Mouse (Mus musculus) liver, postnatal 0 days (tissue): Measurements from ENCODE around the gene Gm9922. TPM values are rescaled to one million over a fixed set of nuclear protein-coding genes. Genes with fewer than 3 reads are reported as not detected.

ENCODE experiments used
- ATAC-seq: fragments of 200-750 bp; cut with Nextera tagmentation; 2 replicates; pipeline ENCODE4 v1.8.0; 2017; ENCODE audit warnings: mild to moderate bottlenecking, moderate library complexity
- DNase-seq: peaks from one replicate; pipeline ENCODE4 v3.0.0-alpha.2; 2016
- H3K27ac ChIP-seq: fragments of 300-500 bp; sonication (generic); 2 replicates; pipeline ENCODE4 v1.5.1; 2014; ENCODE audit warnings: antibody characterized with exemption, moderate library complexity, mild to moderate bottlenecking, low read depth
- H3K27me3 ChIP-seq: fragments of 300-500 bp; sonication (generic); 2 replicates; pipeline ENCODE4 v1.6.1; 2014; ENCODE audit warnings: low read length, control low read depth, mixed read lengths; ENCODE audit not compliant: insufficient read depth
- H3K36me3 ChIP-seq: fragments of 300-500 bp; sonication (generic); replicated peaks from 2 replicates; pipeline ENCODE4 v1.6.1; 2014; ENCODE audit warnings: mild to moderate bottlenecking, control low read depth, low read length, moderate library complexity, mixed read lengths; ENCODE audit not compliant: insufficient read depth
- H3K4me1 ChIP-seq: fragments of 300-500 bp; sonication (generic); 2 replicates; pipeline ENCODE4 v1.6.1; 2014; ENCODE audit warnings: antibody characterized with exemption, mild to moderate bottlenecking, control low read depth; ENCODE audit not compliant: insufficient read depth
- H3K4me2 ChIP-seq: fragments of 300-500 bp; sonication (generic); 2 replicates; pipeline ENCODE4 v1.6.1; 2014; ENCODE audit warnings: low read depth, mild to moderate bottlenecking, low read length, moderate library complexity, mixed read lengths
- H3K4me3 ChIP-seq: fragments of 300-500 bp; sonication (generic); 2 replicates; pipeline ENCODE4 v1.5.1; 2014; ENCODE audit warnings: low read depth, low read length
- H3K9ac ChIP-seq: fragments of 300-500 bp; sonication (generic); replicated peaks from 2 replicates; pipeline ENCODE4 v1.6.1; 2014; ENCODE audit warnings: mild to moderate bottlenecking, moderate library complexity
- H3K9me3 ChIP-seq: fragments of 300-500 bp; sonication (generic); 2 replicates; pipeline ENCODE4 v1.6.1; 2016; ENCODE audit warnings: mild to moderate bottlenecking, control low read depth, low read length, mixed read lengths
- CTCF ChIP-seq: sonication (generic); IDR thresholded peaks from 2 replicates; pipeline ENCODE4 v1.5.1; 2016; ENCODE audit warnings: antibody characterized with exemption, low read depth
- EP300 ChIP-seq: IDR thresholded peaks from 2 replicates; pipeline ENCODE4 v1.6.1; 2016; ENCODE audit warnings: antibody characterized with exemption, low read depth, mild to moderate bottlenecking
- WGBS: fragments of 180-500 bp; shearing (Covaris S2); extraction: QIAGEN DNeasy Blood & Tissue Kit; methylation state at CpG from one replicate; pipeline ENCODE4 v1.1.7; 2014; ENCODE audit not compliant: insufficient replicate concordance; 5-methylcytosine and 5-hydroxymethylcytosine counted together
- polyA plus RNA-seq: library from polyadenylated mRNA; unstranded; fragments of >200 nt; fragmentation: Nextera tagmentation; extraction: Ambion mirVana; gene quantifications from 2 replicates; pipeline ENCODE4 v1.2.1, GENCODE M21; 2015

Gm9922 gene
- polyA plus RNA-seq, 1 experiment from 2014 or later, result not detected

DNA sequence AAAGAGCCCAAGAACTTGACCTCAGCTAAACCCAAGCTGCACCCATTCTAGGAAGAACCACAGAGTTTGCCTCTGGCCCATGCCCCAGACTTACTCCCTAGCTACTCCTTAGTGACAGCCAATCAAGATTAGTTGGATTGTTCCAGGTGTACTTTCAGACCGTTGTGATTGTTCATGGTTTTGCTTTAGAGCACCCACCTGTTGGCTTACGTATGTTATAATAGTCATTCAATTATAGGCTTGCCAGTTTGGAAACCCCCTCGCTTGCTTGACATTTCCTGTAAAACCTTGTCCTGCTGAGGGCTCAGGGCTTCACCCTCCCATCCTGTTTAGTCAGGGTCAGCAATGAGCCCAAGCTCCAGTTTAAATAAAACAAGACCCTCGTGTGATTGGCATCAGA, 25.1 kb downstream of the Gm9922 start:
- Histone ChIP-seq H3K4me2 (no peak overlapping the region), H3K4me1 (no peaks in the 10 kb centered on the region), H3K27me3 (no peaks in the 10 kb centered on the region), H3K36me3 (no peaks in the 10 kb centered on the region), H3K4me3 (no peak overlapping the region), H3K9me3 (no peaks in the 10 kb centered on the region), H3K9ac (no peak overlapping the region), H3K27ac (no peak overlapping the region)
- no peak for DNase-seq
- TF ChIP-seq EP300 (no peak), CTCF (no peak)
- WGBS, result 71% methylated on average over 4 of the region's 4 CpGs
- ATAC-seq, result no peak

DNA sequence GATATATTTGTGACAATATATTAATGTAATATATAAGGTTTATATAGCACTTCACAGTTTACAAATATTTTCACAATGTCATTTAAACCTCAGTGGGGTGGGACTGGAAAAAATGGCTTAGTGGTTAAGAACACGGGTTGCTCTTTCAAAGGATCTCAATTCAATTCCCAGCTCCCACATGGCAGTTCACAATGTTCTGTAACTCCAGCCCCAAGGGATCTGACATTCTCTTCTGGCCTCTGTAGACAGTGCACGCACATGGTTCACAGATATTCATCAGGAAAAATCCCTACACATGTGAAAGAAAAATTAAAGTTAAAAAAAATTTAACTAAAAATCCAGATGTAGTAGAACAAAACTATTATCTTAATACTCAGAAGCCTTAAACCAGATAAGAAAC, 41.2 kb downstream of the Gm9922 start:
- Histone ChIP-seq H3K9me3 (no peaks in the 10 kb centered on the region), H3K4me3 (no peak overlapping the region), H3K9ac (no peak overlapping the region), H3K36me3 (peaks cover 9% of the 10 kb centered on the region; the same call in 1 of the 2 replicates), H3K4me2 (no peak overlapping the region), H3K27me3 (no peaks in the 10 kb centered on the region), H3K4me1 (no peaks in the 10 kb centered on the region), H3K27ac (no peak overlapping the region)
- ATAC-seq, result no peak
- WGBS, result 75% methylated on average over 2 of the region's 2 CpGs
- DNase-seq, result no peak
- TF ChIP-seq EP300 (no peak), CTCF (no peak)

DNA sequence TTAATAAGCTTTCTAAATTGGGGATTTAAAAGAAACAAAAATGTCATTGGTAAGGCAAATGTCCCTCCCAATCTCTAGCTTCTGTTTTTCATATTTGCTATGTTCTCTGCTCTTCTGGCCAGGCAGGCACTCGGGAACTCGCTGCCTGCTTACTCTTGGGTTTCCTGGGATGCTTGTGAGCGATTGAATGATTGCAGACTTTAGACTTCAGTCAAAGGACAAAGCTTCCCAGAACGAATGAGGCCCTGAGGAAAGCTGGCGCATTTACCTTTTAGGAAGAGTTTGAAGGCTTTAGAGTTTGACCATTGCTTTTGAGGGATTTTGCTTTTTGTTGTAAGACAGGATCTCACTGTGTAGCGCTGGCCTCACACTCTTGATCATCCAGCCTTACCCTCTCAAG, 41.9 kb downstream of the Gm9922 start:
- H3K4me3 ChIP-seq, result no peak overlapping the region
- no peak for TF ChIP-seq EP300
- TF ChIP-seq CTCF, result no peak

More for the DNA sequence above, 41.9 kb downstream of the Gm9922 start:
- Histone ChIP-seq H3K9ac (no peak overlapping the region), H3K27ac (no peak overlapping the region), H3K4me2 (no peak overlapping the region), H3K36me3 (peaks cover 9% of the 10 kb centered on the region; the same call in 1 of the 2 replicates), H3K27me3 (no peaks in the 10 kb centered on the region), H3K9me3 (no peaks in the 10 kb centered on the region), H3K4me1 (no peaks in the 10 kb centered on the region)
- ATAC-seq (no peak), DNase-seq (no peak)
- 84% methylated on average over 6 of the region's 6 CpGs for WGBS

Other genes starting within 250 kb of the Gm9922 start
- 2.1 and 2.4 TPM in 2 replicates for gene Tbc1d4, start 120.6 kb downstream of the Gm9922 start, polyA plus RNA-seq
- 48.0 and 53.8 TPM in 2 replicates for gene Commd6, start 89.1 kb downstream of the Gm9922 start, polyA plus RNA-seq
- 39.9 and 42.5 TPM in 2 replicates for gene Uchl3, start 75.8 kb downstream of the Gm9922 start, polyA plus RNA-seq
- gene Lmo7, start 143 bp upstream of the Gm9922 start, polyA plus RNA-seq, result 2.0 and 2.8 TPM in 2 replicates